Mouse (Mus musculus) lung, postnatal 0 days (tissue): ENCODE measurements at regions not wholly inside any gene's neighbourhood (a gene's known extent, or its start where the extent isn't known, plus 50 kb on each side); places are given as distances from the start of the nearest gene placed in this dataset.

Experiments
- CTCF ChIP-seq: IDR thresholded peaks from 2 replicates; pipeline ENCODE4 v1.5.1; 2016; ENCODE audit warnings: antibody characterized with exemption, mild to moderate bottlenecking
- EP300 ChIP-seq: IDR thresholded peaks from 2 replicates; pipeline ENCODE4 v1.6.1; 2016; ENCODE audit warnings: antibody characterized with exemption, mild to moderate bottlenecking, control low read depth

GRCm38 (mm10) chr1:137428110-137428509 lies 467.9 kb upstream of the Nr5a2 start:
- TF ChIP-seq EP300 (no peak), CTCF (no peak)
